Mouse (Mus musculus) liver, adult 2 months (tissue): ENCODE measurements at regions not wholly inside any gene's neighbourhood (a gene's known extent, or its start where the extent isn't known, plus 50 kb on each side); places are given as distances from the start of the nearest gene placed in this dataset.

Source experiments
- CTCF ChIP-seq: fragments of 200-500 bp; IDR thresholded peaks from 2 replicates; pipeline ENCODE4 v1.5.1; 2011; ENCODE audit warnings: low read depth, low read length, control low read depth
- POLR2A ChIP-seq: fragments of 200-500 bp; IDR thresholded peaks from 2 replicates; pipeline ENCODE4 v1.6.1; 2011; ENCODE audit warnings: low read length, control low read depth; ENCODE audit not compliant: insufficient read depth; ENCODE audit errors: extremely low read depth

- TF ChIP-seq CTCF (no peak), POLR2A (no peak)
Observed at GRCm38 (mm10) chr13:99127716-99128115, 56.9 kb upstream of the Zfp366 start.
